Mouse (Mus musculus) midbrain, postnatal 0 days (tissue): ENCODE measurements around the gene Stat6. TPM values are rescaled to one million over a fixed set of nuclear protein-coding genes. Genes with fewer than 3 reads are reported as not detected.

Experiments
- ATAC-seq: fragments of 200-750 bp; cut with Nextera tagmentation; 2 replicates; pipeline ENCODE4 v1.8.0; 2017; ENCODE audit warnings: moderate number of reproducible peaks, mild to moderate bottlenecking, moderate TSS enrichment, moderate library complexity; ENCODE audit not compliant: low FRiP score
- DNase-seq: peaks from one replicate; pipeline ENCODE4 v3.0.0-alpha.2; 2015; ENCODE audit warnings: low spot score
- H3K27ac ChIP-seq: fragments of 300-500 bp; sonication (generic); 2 replicates; pipeline ENCODE4 v1.5.1; 2014; ENCODE audit warnings: low read depth, mild to moderate bottlenecking, low read length, mixed read lengths
- H3K27me3 ChIP-seq: fragments of 300-500 bp; sonication (generic); 2 replicates; pipeline ENCODE4 v1.6.1; 2014; ENCODE audit warnings: low read length, control low read depth, mixed read lengths; ENCODE audit not compliant: insufficient read depth
- H3K36me3 ChIP-seq: fragments of 300-500 bp; sonication (generic); 2 replicates; pipeline ENCODE4 v1.6.1; 2014; ENCODE audit warnings: low read length, control low read depth, mixed read lengths; ENCODE audit not compliant: insufficient read depth
- H3K4me1 ChIP-seq: fragments of 300-500 bp; sonication (generic); 2 replicates; pipeline ENCODE4 v1.6.1; 2014; ENCODE audit warnings: mild to moderate bottlenecking, control low read depth, antibody characterized with exemption, low read length, mixed read lengths; ENCODE audit not compliant: insufficient read depth
- H3K4me2 ChIP-seq: fragments of 300-500 bp; sonication (generic); 2 replicates; pipeline ENCODE4 v1.6.1; 2014; ENCODE audit warnings: low read depth, mild to moderate bottlenecking, low read length, mixed read lengths; ENCODE audit not compliant: poor library complexity, severe bottlenecking
- H3K4me3 ChIP-seq: fragments of 300-500 bp; sonication (generic); 2 replicates; pipeline ENCODE4 v1.5.1; 2014; ENCODE audit warnings: low read depth, mild to moderate bottlenecking, low read length, moderate library complexity
- H3K9ac ChIP-seq: fragments of 300-500 bp; sonication (generic); replicated peaks from 2 replicates; pipeline ENCODE4 v1.6.1; 2014; ENCODE audit warnings: mild to moderate bottlenecking, low read length, moderate library complexity, mixed read lengths; ENCODE audit not compliant: poor library complexity, severe bottlenecking
- H3K9me3 ChIP-seq: fragments of 300-500 bp; sonication (generic); 2 replicates; pipeline ENCODE4 v1.6.1; 2016; ENCODE audit warnings: low read length, control low read depth
- CTCF ChIP-seq: IDR thresholded peaks from 2 replicates; pipeline ENCODE4 v1.5.1; 2016; ENCODE audit warnings: antibody characterized with exemption, mild to moderate bottlenecking
- WGBS: fragments of 180-500 bp; shearing (Covaris S2); extraction: QIAGEN DNeasy Blood & Tissue Kit; methylation state at CpG from one replicate; pipeline ENCODE4 v1.1.7; 2014; 5-methylcytosine and 5-hydroxymethylcytosine counted together
- polyA plus RNA-seq: library from polyadenylated mRNA; unstranded; fragments of >200 nt; fragmentation: Nextera tagmentation; extraction: Ambion mirVana; gene quantifications from 2 replicates; pipeline ENCODE4 v1.2.1, GENCODE M21; 2015
- total RNA-seq: library from RNA; depleted of rRNA; stranded (reverse); fragments of >200 nt; gene quantifications from 2 replicates; pipeline ENCODE4 v1.2.3, GENCODE M21; 2014

Gene Stat6
- total and polyA plus RNA-seq, 2 experiments from 2014 or later = 3.9 to 10.2 TPM

- Histone ChIP-seq H3K4me2 (no peak overlapping the region), H3K27ac (no peak overlapping the region), H3K9me3 (no peaks in the 10 kb centered on the region), H3K9ac (no peak overlapping the region), H3K4me1 (no peaks in the 10 kb centered on the region), H3K4me3 (no peak overlapping the region), H3K27me3 (no peaks in the 10 kb centered on the region), H3K36me3 (peaks cover 3% of the 10 kb centered on the region; the same call in 1 of the 2 replicates)
- no peak for TF ChIP-seq CTCF
- no peak for ATAC-seq
- whole genome bisulfite sequencing = 52% methylated on average over 4 of the region's 4 CpGs
- DNase-seq = no peak
Measured at GRCm38 (mm10) chr10:127703299-127703698, 60.5 kb downstream of the Stat6 start.

DNA sequence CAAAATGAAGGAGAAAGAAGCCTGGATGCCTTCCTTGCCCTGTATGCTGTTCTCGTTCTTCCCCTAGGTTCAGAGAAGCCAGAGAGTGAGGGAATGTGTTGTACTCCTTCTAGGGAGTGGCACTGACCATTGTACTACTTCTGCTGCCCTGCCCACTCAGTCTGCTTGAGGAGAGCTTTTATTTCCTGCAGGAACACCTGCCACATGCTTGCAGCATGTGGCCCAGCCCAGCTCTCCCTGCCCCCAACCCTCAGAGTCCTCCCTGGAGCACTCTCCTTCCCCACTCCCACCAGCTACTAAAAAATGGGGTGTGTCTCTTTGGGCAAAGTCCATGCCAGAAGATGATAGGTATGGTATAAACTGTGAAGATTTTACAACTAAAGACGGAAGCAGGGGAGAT is 61.5 kb downstream of the Stat6 start:
- no peak for TF ChIP-seq CTCF
- no peak for DNase-seq
- WGBS = 66% methylated on average over 2 of the region's 2 CpGs

GRCm38 (mm10) chr10:127704766-127705220 is 62.0 kb downstream of the Stat6 start, which contains the start of gene Myo1a:
Gene Myo1a (plus strand): TSS chr10:127705170.
- Histone ChIP-seq H3K36me3 (no peaks in the 10 kb centered on the region), H3K9me3 (no peaks in the 10 kb centered on the region), H3K27ac (no peak within 1 kb of the TSS), H3K27me3 (no peaks in the 10 kb centered on the region), H3K9ac (no peak within 1 kb of the TSS), H3K4me3 (no peak within 1 kb of the TSS), H3K4me2 (no peak within 1 kb of the TSS), H3K4me1 (no peaks in the 10 kb centered on the region)
- DNase-seq (no peak), ATAC-seq (no peak)
- no peak for TF ChIP-seq CTCF
- WGBS = 76% methylated on average over 2 of the region's 2 CpGs

More for the DNA sequence above, 61.5 kb downstream of the Stat6 start:
- Histone ChIP-seq H3K4me1 (no peaks in the 10 kb centered on the region), H3K9me3 (no peaks in the 10 kb centered on the region), H3K27me3 (no peaks in the 10 kb centered on the region), H3K4me3 (no peak overlapping the region), H3K36me3 (no peaks in the 10 kb centered on the region; the same call in 1 of the 2 replicates), H3K9ac (no peak overlapping the region), H3K4me2 (no peak overlapping the region), H3K27ac (no peak overlapping the region)
- ATAC-seq = no peak

- Histone ChIP-seq H3K27ac (no peak overlapping the region), H3K9me3 (no peaks in the 10 kb centered on the region), H3K4me3 (no peak overlapping the region), H3K9ac (no peak overlapping the region), H3K27me3 (no peaks in the 10 kb centered on the region), H3K4me1 (no peaks in the 10 kb centered on the region), H3K4me2 (no peak overlapping the region), H3K36me3 (no peaks in the 10 kb centered on the region)
- no peak for ATAC-seq
- WGBS = 92% methylated on average over 4 of the region's 4 CpGs
- no peak for TF ChIP-seq CTCF
- no peak for DNase-seq
Measured at GRCm38 (mm10) chr10:127705783-127706182, 63.0 kb downstream of the Stat6 start.

DNA sequence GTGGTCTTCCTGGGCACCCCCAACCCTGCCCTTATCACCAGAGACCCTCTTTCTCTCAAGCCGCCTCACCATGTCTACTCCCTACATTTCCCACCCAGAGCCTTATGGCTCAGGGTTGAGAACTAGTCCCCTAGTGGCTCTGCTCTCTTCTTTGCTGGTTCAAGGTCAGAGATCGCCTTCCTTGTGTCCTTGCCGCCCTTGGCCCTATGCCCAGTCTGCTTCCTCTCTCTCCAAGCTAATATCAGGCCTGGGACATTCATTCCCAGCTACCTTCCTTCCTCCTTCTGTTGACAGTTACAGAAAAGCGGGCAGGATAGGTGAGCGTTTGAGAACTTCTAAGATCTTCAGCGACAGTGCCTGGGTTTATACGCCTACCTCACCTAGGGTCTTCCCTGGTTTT is 64.9 kb downstream of the Stat6 start:
- Histone ChIP-seq H3K4me3 (no peak overlapping the region), H3K9me3 (no peaks in the 10 kb centered on the region), H3K27me3 (no peaks in the 10 kb centered on the region), H3K4me2 (no peak overlapping the region), H3K4me1 (no peaks in the 10 kb centered on the region), H3K27ac (no peak overlapping the region), H3K36me3 (no peaks in the 10 kb centered on the region), H3K9ac (no peak overlapping the region)
- no peak for DNase-seq
- ATAC-seq = no peak
- 85% methylated on average over 7 of the region's 7 CpGs for WGBS
- no peak for TF ChIP-seq CTCF

DNA sequence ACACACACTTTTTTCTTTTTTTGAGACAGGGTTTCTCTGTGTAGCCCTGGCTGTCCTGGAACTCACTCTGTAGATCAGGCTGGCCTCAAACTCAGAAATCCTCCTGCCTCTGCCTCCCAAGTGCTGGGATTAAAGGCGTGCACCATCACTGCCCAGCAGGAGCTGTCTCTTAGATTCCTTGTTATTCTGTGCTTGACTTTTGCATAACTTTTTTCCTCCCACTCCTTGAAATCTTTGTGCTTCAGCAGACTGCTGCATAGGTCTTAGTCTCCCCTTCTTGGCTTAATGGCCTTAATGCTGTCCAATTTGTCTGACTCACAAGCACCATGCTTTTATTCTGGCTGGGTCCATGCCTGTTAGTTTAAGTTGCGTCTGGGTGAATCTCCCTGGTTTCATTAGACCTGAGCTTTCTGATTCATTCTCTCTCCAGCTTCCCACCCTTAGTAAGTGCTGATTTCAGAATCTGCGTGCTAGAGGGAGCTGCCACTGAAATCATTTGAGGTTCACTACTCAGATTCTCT is 66.1 kb downstream of the Stat6 start:
- no peak for TF ChIP-seq CTCF
- no peaks in the 10 kb centered on the region for H3K4me1 ChIP-seq

More for the DNA sequence above, 66.1 kb downstream of the Stat6 start:
- H3K27ac ChIP-seq = no peak overlapping the region
- no peak overlapping the region for H3K4me3 ChIP-seq
- H3K9ac ChIP-seq = no peak overlapping the region
- H3K27me3 ChIP-seq = no peaks in the 10 kb centered on the region
- no peaks in the 10 kb centered on the region for H3K9me3 ChIP-seq
- no peaks in the 10 kb centered on the region for H3K36me3 ChIP-seq
- H3K4me2 ChIP-seq = no peak overlapping the region
- 75% methylated on average over 3 of the region's 3 CpGs for WGBS
- DNase-seq (no peak), ATAC-seq (no peak)
